Mouse (Mus musculus): ENCODE measurements around the gene Gm6525.
A peak's percentile ranks its signal among the peaks of the same experiment; 100 is the strongest.

The Gm6525 gene

GRCm38 (mm10) chr3:84173581-84174154 lies at the start of gene Gm6525:
Gene Gm6525, plus strand, starts transcription at chr3:84174104.
- no peak for DNase-seq (ENCODE audit: low read depth, low spot score)

DNA sequence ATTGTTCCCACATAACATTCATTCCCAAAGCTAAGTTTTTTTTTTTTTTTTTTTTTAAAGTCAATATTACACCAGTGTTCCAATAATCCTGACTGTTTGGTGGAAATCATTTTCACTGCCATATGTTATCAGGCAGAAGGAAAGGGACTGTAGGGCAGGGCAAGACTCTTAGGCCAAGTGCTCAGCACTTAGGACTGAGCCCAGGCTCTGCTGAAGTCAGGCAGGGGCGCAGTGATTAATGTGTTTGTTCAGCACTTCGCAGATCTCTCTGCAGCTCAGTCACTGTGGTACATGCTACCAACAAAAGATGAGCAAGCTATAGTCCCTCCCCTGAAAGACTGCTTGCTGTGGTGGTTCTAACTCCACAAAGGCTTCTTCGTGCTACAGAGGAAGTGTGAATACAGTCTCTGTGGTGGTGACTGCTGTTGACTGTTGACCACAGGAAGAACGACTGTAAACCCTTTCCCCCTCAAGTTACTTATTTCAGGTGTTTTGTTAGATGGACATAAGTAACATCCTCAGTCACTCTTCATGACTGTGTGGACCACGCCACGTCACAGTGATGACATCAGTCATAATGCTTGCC lies 48.1 kb upstream of the Gm6525 start:
- no peak for DNase-seq (ENCODE audit: low read depth, low spot score)

- no peak for DNase-seq (ENCODE audit: low read depth, low spot score)
These were observed 47.2 kb upstream of the Gm6525 start for GRCm38 (mm10) chr3:84126721-84127120.

DNA sequence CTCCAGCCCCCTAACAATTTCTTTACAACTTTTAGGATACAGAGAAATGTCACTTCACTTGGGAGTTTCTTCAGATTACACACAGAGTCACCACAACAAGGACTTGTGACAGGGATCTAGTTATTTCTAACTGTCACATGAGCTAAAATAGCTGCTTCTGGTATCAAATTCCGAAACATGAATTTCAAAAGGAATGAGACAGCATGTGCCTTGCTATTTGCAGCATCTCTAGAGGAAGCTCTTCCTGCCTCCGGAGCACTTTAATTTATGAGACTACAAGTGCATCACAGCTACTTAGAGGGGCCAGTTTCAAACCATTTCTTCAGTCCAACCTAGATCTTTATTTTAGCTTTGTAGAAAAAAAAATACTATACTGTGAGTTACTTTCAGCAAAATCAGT lies 46.5 kb upstream of the Gm6525 start:
- DNase-seq (ENCODE audit: low read depth, low spot score): no peak

- peak; percentile 36 for DNase-seq (ENCODE audit: low read depth, low spot score)
These were observed 44.7 kb upstream of the Gm6525 start for GRCm38 (mm10) chr3:84128871-84129870.

- DNase-seq (ENCODE audit: low read depth, low spot score): no peak
These were observed 43.1 kb upstream of the Gm6525 start for GRCm38 (mm10) chr3:84130776-84131175.

DNA sequence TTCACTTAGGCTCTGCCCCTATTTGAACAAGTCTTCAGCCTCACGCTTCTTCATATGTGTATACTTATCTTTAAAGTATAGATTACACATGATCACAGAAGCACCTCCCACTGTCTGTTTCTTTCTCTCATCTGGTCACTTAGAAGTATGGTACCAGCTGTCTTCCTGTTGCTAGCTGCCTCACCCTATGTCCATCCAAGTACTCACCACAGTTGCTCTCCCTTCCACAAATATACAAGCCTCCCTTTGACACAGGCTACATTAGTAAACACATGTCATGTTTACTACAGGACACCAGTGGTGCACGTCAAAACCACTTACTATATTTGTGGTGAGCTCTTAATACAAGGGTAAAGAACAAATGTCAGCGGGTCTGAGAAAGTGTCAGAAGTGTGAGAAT lies 42.5 kb upstream of the Gm6525 start:
- DNase-seq (ENCODE audit: low read depth, low spot score): no peak

DNA sequence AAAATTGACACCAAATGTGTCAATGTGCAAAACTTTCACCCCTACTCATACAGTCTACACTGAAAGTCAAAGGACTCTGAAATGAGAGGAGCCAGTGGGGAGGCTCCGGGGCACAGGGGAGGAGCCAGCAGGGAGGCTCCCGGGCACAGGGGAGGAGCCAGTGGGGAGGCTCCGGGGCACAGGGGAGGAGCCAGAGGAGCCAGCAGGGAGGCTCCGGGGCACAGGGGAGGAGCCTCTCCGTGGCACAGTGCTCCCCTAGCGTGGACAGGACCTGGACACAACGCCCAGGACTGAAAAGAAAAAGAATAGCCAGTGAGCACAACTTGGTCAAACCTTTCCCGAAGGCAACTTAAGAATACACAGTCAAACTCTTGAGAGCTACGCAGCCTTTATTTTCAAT lies 38.5 kb upstream of the Gm6525 start:
- DNase-seq (ENCODE audit: low read depth, low spot score): no peak

- DNase-seq (ENCODE audit: low read depth, low spot score): no peak
These were observed 38.0 kb upstream of the Gm6525 start for GRCm38 (mm10) chr3:84135933-84136332.

DNA sequence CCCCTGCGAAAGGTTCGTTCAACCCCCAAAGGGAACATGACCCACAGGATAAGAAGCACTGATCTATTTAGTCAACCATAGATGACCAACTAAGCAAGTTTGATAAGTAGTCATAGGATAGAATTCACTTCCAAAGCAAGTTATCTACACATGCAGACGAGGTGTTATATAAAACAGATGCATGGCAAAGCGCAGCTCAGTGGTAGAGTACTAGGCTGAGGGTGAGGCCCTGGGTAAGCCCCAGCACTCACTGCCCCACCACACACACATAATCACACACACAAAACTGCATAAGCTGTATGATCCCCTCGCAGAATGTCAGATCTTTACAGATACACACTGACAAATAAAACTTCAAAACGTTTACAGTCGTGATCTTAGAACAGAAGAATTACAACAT lies 37.4 kb upstream of the Gm6525 start:
- DNase-seq (ENCODE audit: low read depth, low spot score): no peak

DNA sequence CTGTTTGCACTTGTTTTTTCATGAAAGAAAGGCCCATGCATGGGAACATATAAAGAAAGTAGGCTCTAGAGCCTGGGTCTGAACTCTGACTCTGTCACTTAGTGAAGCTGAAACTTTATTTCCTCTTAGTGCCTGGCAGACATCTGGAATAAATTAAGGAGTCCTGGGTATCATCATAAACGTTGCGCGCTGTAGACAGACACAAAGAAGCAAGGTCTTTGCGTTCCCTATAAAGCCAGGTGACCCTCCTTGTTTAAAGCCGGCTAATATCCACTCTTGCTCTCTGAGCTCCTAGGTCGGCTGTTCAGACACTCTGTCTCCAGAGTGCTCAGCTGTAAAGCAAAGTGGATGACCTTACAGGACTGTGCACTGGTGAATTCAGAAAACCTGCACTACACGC lies 33.0 kb upstream of the Gm6525 start:
- no peak for DNase-seq (ENCODE audit: low read depth, low spot score)

- no peak for DNase-seq (ENCODE audit: low read depth, low spot score)
These were observed 24.1 kb upstream of the Gm6525 start for GRCm38 (mm10) chr3:84149831-84150230.

- no peak for DNase-seq (ENCODE audit: low read depth, low spot score)
These were observed 19.2 kb upstream of the Gm6525 start for GRCm38 (mm10) chr3:84154721-84155141.

DNA sequence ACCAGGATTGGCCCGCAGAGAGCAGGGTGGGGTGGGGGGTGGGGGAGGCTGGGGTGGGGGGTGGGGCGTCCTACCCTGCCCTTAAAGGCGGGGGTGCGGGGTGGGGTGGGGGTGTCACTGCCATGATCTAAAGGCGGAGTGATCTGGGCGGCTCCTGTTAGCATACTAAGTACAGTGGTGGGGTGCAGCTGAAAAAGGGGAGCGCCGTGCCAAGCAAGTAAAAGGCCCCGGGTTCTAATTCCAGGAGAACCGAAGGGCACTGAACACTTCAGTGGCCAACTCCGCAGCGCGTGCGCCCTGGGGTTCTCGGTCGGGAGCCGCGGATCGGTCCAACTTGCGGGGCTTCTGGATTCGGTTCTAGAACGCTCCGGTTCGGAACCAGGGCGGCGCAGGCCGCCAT lies 18.8 kb upstream of the Gm6525 start:
- no peak for DNase-seq (ENCODE audit: low read depth, low spot score)

DNA sequence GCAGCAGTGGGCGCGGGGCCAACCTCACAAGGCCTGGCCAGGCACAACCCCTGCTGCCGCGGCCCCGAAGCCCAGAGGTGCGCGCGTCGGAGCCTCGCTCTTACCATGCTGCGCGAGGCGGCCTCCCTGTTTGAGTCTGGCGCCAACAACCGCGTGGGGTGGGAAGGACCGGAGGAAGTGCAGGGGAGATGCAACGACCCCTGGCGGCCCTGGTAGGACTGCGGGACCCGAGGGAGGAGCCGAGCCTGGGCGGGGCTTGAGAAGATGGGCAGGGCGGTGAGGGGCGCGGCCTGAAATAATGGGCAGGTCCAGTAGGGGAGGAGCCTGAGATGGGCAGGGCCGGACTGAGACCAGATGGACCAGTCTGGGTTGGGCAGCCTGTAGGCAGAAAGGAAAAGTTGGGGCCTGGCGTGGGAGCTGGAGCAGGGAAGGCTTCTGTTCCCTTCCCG lies 18.3 kb upstream of the Gm6525 start, which contains the start of gene Mnd1:
Mnd1 (minus strand) TSS at position 229 of the 449 bp plus-strand sequence.
- peak; percentile 95 for DNase-seq (ENCODE audit: low read depth, low spot score)

- no peak for DNase-seq (ENCODE audit: low read depth, low spot score)
These were observed 17.8 kb upstream of the Gm6525 start for GRCm38 (mm10) chr3:84156105-84156504.

DNA sequence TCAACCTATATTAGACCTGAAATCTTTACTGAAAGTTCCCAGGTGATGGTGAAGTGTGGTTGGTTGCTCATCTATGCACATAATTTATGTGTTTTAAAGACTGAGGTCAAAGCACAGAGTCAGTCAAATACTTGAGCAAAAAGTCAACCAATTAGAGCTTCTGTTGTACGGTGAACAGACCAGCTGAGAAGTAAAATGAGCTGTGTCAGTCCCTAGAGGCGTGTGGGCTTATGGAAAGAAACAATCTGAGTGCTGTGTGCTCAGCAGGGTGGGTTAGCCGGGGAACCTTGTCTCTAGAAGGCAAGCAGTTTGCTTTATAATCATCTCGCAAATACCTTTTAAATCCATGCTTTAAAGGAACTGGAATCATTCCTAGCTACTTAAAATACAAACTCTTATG lies 16.9 kb upstream of the Gm6525 start:
- no peak for DNase-seq (ENCODE audit: low read depth, low spot score)

DNA sequence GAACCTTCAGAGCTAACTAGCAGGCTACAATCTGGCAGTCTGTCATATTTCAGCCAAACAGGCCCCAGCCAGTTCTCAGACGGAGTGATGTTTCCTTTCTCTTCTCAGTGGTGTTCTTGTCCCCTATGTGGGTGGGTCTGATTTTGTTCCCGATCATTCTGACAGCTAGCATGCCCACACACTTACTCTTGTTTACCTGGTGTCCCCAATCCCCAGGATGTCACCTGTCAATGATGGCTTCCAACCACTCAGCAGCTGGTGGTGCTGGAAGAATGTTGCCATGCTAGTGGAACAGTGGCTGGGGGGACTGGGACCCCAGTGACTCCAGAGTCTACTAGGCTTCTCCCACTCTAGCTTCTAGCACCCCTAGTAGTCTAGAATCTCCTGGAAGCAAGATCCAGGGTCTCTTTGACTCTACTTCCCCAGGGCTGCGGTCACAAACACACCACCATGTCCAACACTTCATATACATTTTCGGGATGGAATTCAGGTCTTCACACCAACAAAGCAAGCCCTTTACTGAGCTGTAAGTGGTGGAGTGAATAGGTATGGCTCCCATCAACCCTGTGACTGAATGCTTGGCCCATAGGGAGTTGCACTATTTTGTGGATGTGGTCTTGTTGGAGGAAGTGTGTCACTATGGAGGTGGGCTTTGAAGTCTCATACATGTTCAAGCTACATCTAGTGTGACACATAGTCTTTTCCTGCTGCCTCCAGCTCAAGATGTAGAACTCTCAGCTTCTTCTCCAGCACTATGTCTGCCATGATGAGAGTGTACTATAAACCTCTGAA lies 16.1 kb upstream of the Gm6525 start:
- DNase-seq (ENCODE audit: low read depth, low spot score): no peak

DNA sequence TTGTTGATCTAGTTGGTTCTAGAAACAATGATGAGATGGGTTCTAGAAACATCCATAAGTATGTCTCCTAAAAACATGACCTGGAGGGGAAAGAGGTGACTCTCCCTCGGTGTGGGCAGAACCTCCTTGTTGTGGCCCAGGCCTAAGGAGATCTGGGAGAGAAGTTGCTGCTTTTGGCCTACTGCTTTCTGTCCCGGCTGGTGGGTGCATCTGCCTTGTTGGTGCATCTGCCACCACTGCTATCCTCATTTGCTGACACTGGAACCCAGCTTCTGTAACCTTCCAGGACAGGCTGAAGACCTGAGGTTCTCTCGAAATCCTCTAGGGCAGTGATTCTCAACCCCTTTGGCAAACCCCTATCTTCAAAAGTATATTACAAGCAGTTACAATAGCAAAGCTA lies 8.5 kb upstream of the Gm6525 start:
- DNase-seq (ENCODE audit: low read depth, low spot score): no peak

GRCm38 (mm10) chr3:84166073-84166472 lies 7.8 kb upstream of the Gm6525 start:
- no peak for DNase-seq (ENCODE audit: low read depth, low spot score)

DNA sequence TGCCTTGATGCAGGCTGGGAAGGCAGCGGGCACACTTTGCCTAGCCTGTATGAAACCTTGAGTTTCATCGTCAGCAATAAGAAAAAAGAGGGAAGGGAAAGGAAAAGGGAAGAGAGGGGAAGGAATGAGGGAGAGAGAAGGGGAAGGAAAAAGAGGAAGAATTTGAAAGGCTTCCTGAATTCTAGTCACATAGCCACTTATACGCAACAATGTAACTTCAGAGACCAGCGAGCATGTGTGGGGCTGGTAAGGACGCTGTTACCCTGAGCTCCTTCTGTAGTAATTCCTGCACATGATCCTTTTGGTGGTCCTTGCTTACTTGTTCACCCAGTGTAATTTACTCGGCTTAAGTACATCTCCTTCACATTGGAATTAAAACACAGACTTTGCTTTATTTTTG lies 5.0 kb upstream of the Gm6525 start:
- no peak for DNase-seq (ENCODE audit: low read depth, low spot score)

All from embryo, embryonic 11.5 days (tissue).